Mouse (Mus musculus): Measurements from ENCODE around the gene Myh9.
A peak's percentile ranks its signal among the peaks of the same experiment; 100 is the strongest.

GRCm38 (mm10) chr15:77750461-77750860, 91.5 kb downstream of the Myh9 start:
- TF ChIP-seq CTCF (IDR thresholded peaks at IDR 0.05; ENCODE audit: low read depth) (peak; percentile 82), EP300 (IDR thresholded peaks at IDR 0.05; ENCODE audit: low read depth) (no peak)

Data from heart, postnatal 0 days (tissue).